Mouse (Mus musculus): ENCODE results near the gene Dnajb4. TPM values are rescaled to one million over a fixed set of nuclear protein-coding genes. Genes with fewer than 3 reads are reported as not detected.

Gene Dnajb4
- total and polyA plus RNA-seq, 3 experiments, result 10.7 to 14.6 TPM; not detected in 1

- no peak for DNase-seq (ENCODE audit: low read depth, low spot score)
- H3K27me3 ChIP-seq (ENCODE audit: control insufficient read depth in 1 of 2, insufficient read depth in 2 of 2, low read length in 2 of 2), result no peaks in the 10 kb centered on the region
- H3K36me3 ChIP-seq (ENCODE audit: control insufficient read depth in 1 of 2, insufficient read depth in 2 of 2, low read length in 2 of 2), result peaks cover 0 to 4% of the 10 kb centered on the region in 2 experiments; a peak in 2 of 4 replicates
- TF ChIP-seq TAL1 (IDR thresholded peaks at IDR 0.05; ENCODE audit: low read length) (no peak), RAD21 (IDR thresholded peaks at IDR 0.05; ENCODE audit: low read depth, low read length) (no peak), GATA1 (IDR thresholded peaks at IDR 0.05; ENCODE audit: low read depth, low read length) (no peak), KAT2A (conservative IDR thresholded peaks at IDR 0.05; ENCODE audit: low read depth, low read length) (no peak), RCOR1 (IDR thresholded peaks at IDR 0.05; ENCODE audit: low read depth, low read length) (no peak), NRF1 (IDR thresholded peaks at IDR 0.05; ENCODE audit: insufficient read depth, low read depth, low read length, poor library complexity, severe bottlenecking) (no peak)
- H3K79me2 ChIP-seq (ENCODE audit: control insufficient read depth, insufficient read depth, low read length, poor library complexity), result no peaks in the 10 kb centered on the region
- no peak overlapping the region for H3K4me3 ChIP-seq (ENCODE audit: control insufficient read depth in 1 of 2, insufficient read depth in 1 of 2, low read depth in 2 of 2, low read length in 2 of 2)
- no peak overlapping the region for H3K9ac ChIP-seq (ENCODE audit: control insufficient read depth, low read depth, low read length, poor library complexity, severe bottlenecking)
- peaks cover 0 to 21% of the 10 kb centered on the region in 2 experiments; a peak in 2 of 4 replicates for H3K4me1 ChIP-seq (ENCODE audit: control insufficient read depth in 1 of 2, insufficient read depth in 2 of 2, low read length in 2 of 2)
- no peak overlapping the region for H3K27ac ChIP-seq (ENCODE audit: control insufficient read depth, low read depth, low read length)
- H3K9me3 ChIP-seq (replicated peaks; ENCODE audit: insufficient read depth, low read length), result no peaks in the 10 kb centered on the region
These were observed 57.0 kb downstream of the Dnajb4 start for GRCm38 (mm10) chr3:152153152-152153551.

DNA sequence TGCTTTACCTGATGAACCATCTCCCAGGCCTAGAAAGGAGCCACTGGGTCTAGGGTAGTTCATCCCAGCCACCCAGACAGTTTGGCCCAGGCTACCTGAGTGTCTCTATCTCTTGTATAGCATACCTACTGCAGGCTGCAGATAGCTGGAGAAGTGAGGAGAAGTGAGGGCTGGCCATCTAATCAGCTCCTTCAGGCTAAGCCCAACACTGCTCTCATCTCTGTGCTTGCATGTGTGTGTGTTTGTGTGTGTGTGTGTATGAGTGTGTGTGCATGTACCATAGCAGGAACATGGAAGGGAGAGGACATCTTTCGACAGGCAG lies 57.7 kb downstream of the Dnajb4 start:
- peak overlapping the region; percentile 54 for H3K9ac ChIP-seq (ENCODE audit: control insufficient read depth, low read depth, low read length, poor library complexity, severe bottlenecking)
- TF ChIP-seq TCF12 (IDR thresholded peaks at IDR 0.05; ENCODE audit: low read depth, low read length), result peak; percentile 97
- no peak for TF ChIP-seq CHD2 (IDR thresholded peaks at IDR 0.05; ENCODE audit: low read length)
- TF ChIP-seq ZNF384 (IDR thresholded peaks at IDR 0.05; ENCODE audit: low read depth, low read length), result no peak
- no peak for TF ChIP-seq POLR2AphosphoS2 (IDR thresholded peaks at IDR 0.05; ENCODE audit: low read length)
- peak; percentile 71; the same call in 1 of the 2 replicates for TF ChIP-seq ETS1 (IDR thresholded peaks at IDR 0.05; ENCODE audit: low read depth, low read length)
- no peak for TF ChIP-seq MAX (IDR thresholded peaks at IDR 0.05; ENCODE audit: low read length)
- TF ChIP-seq ZC3H11A (IDR thresholded peaks at IDR 0.05; ENCODE audit: low read depth, low read length), result no peak
- no peak for TF ChIP-seq MYC (IDR thresholded peaks at IDR 0.05; ENCODE audit: low read depth, low read length)
- no peak for TF ChIP-seq POLR2A (IDR thresholded peaks at IDR 0.05; ENCODE audit: control insufficient read depth in 1 of 2, insufficient read depth in 1 of 2, low read depth in 1 of 2, low read length in 2 of 2, poor library complexity in 1 of 2)
- TF ChIP-seq RAD21 (IDR thresholded peaks at IDR 0.05; ENCODE audit: low read depth, low read length), result no peak
- TF ChIP-seq POLR2AphosphoS5 (IDR thresholded peaks at IDR 0.05; ENCODE audit: borderline replicate concordance, low read depth, low read length), result no peak
- TF ChIP-seq TBP (IDR thresholded peaks at IDR 0.05; ENCODE audit: low read depth, low read length), result no peak
- no peak for TF ChIP-seq SMC3 (IDR thresholded peaks at IDR 0.05; ENCODE audit: low read depth, low read length)
- no peak for TF ChIP-seq USF1 (IDR thresholded peaks at IDR 0.05; ENCODE audit: low read depth, low read length)
- TF ChIP-seq GABPA (IDR thresholded peaks at IDR 0.05; ENCODE audit: low read depth, low read length), result no peak
- TF ChIP-seq RCOR1 (IDR thresholded peaks at IDR 0.05; ENCODE audit: low read depth, low read length), result peak; percentile 65; the same call in 1 of the 2 replicates
- TF ChIP-seq E2F4 (IDR thresholded peaks at IDR 0.05; ENCODE audit: borderline replicate concordance, low read depth, low read length), result no peak
- TF ChIP-seq ZKSCAN1 (IDR thresholded peaks at IDR 0.05; ENCODE audit: low read depth, low read length), result no peak
- no peak for TF ChIP-seq MAFK (IDR thresholded peaks at IDR 0.05; ENCODE audit: borderline replicate concordance, low read depth, low read length)
- peak; percentile 94 for TF ChIP-seq GATA1 (IDR thresholded peaks at IDR 0.05; ENCODE audit: low read depth, low read length)
- TF ChIP-seq CHD1 (IDR thresholded peaks at IDR 0.05; ENCODE audit: low read depth, low read length), result no peak
- TF ChIP-seq MEF2A (IDR thresholded peaks at IDR 0.05; ENCODE audit: extremely low read depth, insufficient replicate concordance, low read depth, low read length, poor library complexity, severe bottlenecking), result no peak
- TF ChIP-seq ELF1 (IDR thresholded peaks at IDR 0.05; ENCODE audit: low read depth, low read length), result no peak
- no peak for TF ChIP-seq JUND (IDR thresholded peaks at IDR 0.05; ENCODE audit: low read depth, low read length)
- TF ChIP-seq CTCF (IDR thresholded peaks at IDR 0.05 in 2 of 3, conservative IDR thresholded peaks at IDR 0.05 in 1 of 3; ENCODE audit: control insufficient read depth in 1 of 3, insufficient read depth in 1 of 3, low read depth in 2 of 3, low read length in 3 of 3, poor library complexity in 1 of 3, severe bottlenecking in 1 of 3), result no peak
- peak; percentile 40; the same call in 1 of the 2 replicates for TF ChIP-seq MAZ (IDR thresholded peaks at IDR 0.05; ENCODE audit: low read depth, low read length)
- TF ChIP-seq HCFC1 (IDR thresholded peaks at IDR 0.05; ENCODE audit: low read depth, low read length), result no peak
- TF ChIP-seq SIN3A (IDR thresholded peaks at IDR 0.05; ENCODE audit: low read length), result peak; percentile 39
- TF ChIP-seq EP300 (IDR thresholded peaks at IDR 0.05; ENCODE audit: low read depth in 1 of 2, low read length in 2 of 2), result peak; percentile 92 to 93
- peak; percentile 20; the same call in 1 of the 2 replicates for TF ChIP-seq NRF1 (IDR thresholded peaks at IDR 0.05; ENCODE audit: insufficient read depth, low read depth, low read length, poor library complexity, severe bottlenecking)

More for the DNA sequence above, 57.7 kb downstream of the Dnajb4 start:
- H3K27me3 ChIP-seq (ENCODE audit: control insufficient read depth in 1 of 2, insufficient read depth in 2 of 2, low read length in 2 of 2), result no peaks in the 10 kb centered on the region
- H3K27ac ChIP-seq (ENCODE audit: control insufficient read depth, low read depth, low read length), result no peak overlapping the region
- peaks cover 0 to 21% of the 10 kb centered on the region in 2 experiments; a peak in 2 of 4 replicates for H3K4me1 ChIP-seq (ENCODE audit: control insufficient read depth in 1 of 2, insufficient read depth in 2 of 2, low read length in 2 of 2)
- DNase-seq (ENCODE audit: low read depth, low spot score), result peak; percentile 82
- H3K4me3 ChIP-seq (ENCODE audit: control insufficient read depth in 1 of 2, insufficient read depth in 1 of 2, low read depth in 2 of 2, low read length in 2 of 2), result peak overlapping the region; percentile 75 to 93
- H3K79me2 ChIP-seq (ENCODE audit: control insufficient read depth, insufficient read depth, low read length, poor library complexity), result no peaks in the 10 kb centered on the region
- H3K9me3 ChIP-seq (replicated peaks; ENCODE audit: insufficient read depth, low read length), result no peaks in the 10 kb centered on the region
- H3K36me3 ChIP-seq (ENCODE audit: control insufficient read depth in 1 of 2, insufficient read depth in 2 of 2, low read length in 2 of 2), result peaks cover 0 to 4% of the 10 kb centered on the region in 2 experiments; a peak in 2 of 4 replicates
